Mouse (Mus musculus) spleen, postnatal 36 days (tissue): Measurements from ENCODE around the gene Lrtm1.

Experiments used
- DNase-seq, 2 experiments: peaks; one replicate each; pipeline ENCODE4 v3.0.0; 2022; ENCODE audit warnings: low spot score in 2 of 2, mixed read lengths in 1 of 2

The Lrtm1 gene

DNA sequence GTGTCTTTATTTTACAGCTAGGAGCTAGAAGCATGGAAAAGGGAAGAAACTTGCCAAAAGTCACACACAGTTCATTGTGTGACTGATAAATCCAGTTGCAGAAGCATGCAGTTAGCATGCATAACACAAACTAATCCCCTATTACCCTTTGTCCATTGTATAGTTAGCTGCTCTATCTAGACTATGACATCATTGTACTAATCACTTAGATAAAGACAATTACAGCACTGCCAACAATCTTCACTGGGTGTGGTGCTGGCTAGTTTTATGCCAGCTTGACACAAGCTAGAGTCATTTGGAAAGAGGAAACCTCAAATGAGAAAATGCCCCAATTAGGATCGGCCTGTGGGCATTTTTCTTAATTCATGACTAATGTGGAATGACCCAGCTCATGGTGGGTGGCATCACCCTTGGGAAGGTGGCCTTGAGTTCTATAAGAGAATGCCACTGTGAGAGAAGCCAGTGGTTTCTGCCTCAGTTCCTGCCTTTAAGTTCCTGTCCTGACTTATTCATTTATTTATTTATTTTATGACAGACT, 13.9 kb downstream of the Lrtm1 start:
- no peak for DNase-seq

DNA sequence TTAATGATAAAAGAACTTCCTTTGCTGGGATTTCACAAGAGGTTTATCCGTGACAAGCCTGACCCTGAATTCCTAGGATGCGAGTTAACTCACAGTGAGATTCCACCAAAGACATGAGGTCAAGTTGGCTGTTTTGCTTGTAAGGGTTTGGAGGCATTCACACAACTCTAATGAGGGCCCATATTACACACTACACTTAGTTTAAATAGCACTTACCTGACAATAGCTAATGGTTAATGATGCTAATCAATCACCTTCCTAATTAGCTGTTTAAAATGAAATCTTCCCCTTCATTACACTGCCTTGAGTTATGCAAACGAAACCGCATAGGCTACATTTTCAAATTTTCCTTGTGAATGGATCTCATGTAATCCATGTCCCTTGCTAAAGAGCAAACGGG, 20.2 kb downstream of the Lrtm1 start:
- DNase-seq = no peak

DNA sequence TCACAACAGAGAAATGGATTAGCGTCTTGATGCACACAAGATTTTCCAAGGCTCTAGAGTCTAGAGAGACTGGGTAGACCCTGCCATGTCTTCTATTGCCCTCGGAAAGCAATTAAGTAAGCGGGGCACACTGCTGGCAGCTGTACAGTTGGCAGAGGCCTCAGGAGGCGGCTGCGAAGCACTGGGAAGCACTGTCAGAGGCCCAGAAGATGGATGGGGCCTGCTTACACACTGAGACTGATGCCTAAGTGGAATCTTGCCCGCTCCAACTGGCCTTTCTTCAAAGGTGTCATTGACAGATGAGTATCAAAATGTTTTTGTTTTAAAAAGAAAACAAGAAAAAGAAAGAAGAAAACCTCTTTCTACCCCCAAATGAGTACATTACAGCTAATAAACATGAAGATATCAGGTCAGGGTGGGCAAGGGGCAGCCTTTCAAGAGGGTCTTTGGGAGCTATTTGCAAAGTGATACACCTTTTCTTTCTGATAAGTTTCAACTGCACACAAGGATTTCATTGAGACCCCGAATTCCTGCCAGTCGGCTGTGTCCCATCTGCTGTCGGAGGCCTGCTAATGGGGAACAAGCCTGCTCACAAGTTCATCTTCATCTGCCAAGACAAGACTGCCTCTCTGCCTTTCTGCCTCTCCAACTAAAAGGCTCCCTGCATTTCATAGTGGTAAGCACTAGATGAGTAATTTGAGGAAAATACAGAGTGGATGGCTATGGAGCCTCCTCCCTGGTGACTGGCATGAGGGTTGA, 22.8 kb downstream of the Lrtm1 start:
- no peak for DNase-seq

DNA sequence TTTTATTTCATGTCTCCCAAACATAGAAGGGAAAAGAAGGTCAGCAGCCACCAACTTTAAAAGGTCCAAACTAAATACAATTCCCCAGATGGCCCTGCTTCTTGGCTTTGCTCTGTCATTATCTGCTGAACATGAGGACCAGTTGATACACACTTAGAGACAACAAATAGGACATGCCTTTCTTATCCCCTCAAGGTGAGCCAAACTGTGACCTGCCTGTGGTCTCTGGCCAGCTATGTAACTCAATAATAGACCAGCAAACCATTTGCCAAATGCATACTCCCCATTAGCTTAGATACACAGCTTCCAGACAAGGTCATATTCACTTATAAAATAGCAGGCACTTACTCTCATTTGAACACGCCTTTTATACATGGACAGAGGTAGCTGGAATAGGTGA, 23.5 kb downstream of the Lrtm1 start:
- no peak for DNase-seq

DNA sequence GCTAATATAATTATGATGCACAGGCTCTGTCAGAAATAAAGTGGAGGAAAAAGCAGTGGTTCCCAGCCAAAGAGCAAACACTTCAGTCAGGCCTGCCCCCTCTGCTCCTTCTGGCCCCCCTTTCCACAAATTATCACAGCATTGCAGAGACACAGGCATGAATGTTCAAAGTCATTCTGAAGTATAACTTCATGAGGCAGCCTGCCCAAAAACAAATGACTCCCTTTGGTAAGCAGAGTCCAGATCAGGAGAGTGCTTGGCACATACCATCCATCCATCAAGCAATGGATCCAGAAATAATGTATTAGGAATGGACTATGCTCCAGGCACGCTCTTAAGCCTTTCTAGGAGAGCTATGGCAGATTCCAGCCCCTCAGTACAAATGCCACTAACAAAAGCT, 24.3 kb downstream of the Lrtm1 start:
- DNase-seq = no peak

DNA sequence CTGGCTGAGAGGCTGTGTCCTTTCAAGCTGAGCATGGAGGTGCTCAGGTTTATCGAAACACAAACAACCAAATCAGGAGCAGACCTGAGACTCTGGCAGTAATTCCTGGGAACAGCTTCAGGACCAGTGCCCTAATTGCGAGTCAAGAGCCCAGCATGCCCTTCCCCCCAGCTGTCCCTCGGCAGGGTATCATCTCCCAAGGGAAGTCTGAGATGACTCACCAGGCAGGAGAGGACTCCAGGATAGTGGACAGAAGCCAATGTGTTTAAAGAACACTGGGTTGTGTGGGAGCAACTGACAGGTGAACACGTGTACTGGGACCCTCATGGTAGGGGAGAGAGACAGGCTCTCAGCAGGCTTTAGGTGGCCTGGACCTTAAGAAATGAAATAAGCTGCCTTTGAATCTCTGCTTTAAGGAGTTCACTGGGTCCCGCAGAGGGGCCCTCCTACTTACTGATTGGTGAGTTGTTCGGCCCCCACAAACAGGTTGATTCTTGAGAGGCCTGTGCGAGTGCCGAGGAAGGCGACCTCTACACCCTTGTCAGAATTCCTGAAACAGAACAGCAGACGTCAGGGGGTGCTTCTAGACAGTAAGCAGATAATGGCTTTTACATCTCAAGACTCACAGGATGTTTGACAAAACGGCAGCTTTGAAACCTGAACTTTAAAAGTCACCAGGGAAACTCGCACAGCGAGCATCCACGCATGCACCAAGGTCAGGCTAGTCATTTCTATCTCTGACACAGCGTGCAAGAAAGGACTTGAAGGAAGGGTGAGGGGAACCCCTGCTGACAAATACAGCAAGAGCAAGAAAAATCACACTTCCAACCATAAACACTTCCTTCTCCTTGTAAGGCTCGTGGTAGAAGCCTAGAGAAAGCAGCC, 34.2 kb downstream of the Lrtm1 start:
- no peak for DNase-seq

DNA sequence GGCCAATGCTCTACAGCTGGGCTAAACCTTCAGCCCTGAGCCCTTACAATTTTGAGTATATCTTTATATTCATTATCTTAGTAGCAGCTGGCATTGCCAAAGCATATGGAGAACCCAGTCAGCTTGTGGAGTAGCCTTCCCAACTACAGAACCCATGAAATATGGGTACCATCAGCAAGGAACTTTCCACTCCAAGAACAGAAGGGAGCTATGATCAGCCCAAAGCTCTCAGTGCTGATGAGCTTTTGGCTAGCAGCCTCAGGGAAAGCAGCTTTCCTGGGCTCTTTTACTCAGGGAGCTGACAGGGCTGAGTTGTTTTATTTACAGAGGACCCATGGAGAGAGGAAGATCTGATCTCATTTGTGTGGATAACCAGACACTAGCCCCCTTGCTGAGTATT, 42.7 kb downstream of the Lrtm1 start:
- DNase-seq = no peak

DNA sequence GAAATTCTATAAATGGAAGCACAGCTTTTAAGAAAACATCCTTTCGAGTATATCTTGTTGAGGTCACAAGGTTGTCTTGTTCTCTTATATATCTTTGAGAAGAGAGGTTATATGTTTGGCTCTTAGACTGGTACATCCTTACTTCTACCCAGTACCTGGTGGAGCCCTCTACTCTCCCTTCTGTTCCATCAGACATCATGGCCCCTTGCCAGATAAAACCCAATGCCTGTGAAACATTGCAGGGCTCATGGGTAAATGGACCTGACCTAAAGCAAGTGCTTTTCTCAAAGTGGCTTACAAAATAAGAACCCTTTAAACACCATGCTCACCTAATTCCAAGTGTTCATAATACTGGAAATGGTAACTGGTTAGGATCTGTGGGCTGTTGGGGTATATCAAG, 43.5 kb downstream of the Lrtm1 start:
- DNase-seq = no peak

DNA sequence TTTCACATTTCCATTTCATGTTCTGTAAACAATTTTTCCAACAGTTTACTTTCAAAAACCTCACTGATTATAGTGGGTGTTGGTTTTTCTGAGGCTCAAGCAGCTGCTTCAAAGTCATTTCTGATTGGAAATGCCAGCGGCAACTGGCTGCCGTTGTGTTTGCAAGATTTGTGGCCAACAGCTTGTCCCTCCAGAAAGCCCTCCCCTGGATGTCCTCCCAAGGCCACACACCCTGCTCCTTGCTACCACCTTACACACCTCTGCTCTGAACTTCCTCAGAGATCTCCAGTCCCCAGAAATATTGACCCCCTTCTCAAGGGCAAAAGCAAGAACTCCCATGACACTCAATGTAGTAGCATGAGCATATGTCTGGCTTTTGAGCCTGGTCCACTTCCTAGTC, 44.7 kb downstream of the Lrtm1 start:
- DNase-seq = no peak

DNA sequence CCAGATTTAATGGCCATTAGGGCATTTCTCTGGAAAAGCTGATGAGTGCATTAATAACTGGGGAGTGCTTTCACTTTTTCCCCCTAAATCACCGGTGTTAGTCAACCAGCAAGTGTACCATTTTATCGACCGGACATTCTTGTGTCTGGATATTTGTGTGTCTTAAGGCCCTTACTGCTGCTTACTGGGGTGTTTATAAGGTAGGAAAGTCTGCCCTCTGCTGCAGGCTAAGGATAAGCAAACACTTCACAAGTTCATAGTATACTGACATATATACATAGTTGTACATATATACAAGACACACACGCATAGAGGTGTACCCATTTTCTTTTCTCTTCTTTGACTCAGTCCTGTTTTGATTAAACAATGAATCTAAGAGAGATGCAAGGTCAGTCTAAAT, 55.7 kb downstream of the Lrtm1 start:
- DNase-seq = no peak

DNA sequence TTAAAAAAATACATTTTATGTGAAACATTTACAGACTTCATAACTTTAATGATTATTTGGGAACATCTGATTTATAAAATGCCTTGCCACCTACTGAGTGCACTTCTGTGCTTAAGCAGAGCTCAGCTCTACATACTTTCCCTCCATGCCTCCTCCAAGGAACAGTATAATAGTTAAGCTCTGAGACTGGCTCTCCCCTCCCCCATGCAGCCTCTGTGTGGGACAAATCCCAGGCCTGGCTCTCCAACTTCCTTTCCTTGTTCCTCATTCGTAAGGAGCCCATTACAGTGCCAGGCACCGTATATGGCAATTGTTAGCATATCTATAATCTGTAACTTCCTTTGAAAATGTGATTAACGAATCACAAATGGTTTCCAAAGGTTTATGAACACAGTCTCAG, 59.4 kb downstream of the Lrtm1 start:
- DNase-seq = no peak

DNA sequence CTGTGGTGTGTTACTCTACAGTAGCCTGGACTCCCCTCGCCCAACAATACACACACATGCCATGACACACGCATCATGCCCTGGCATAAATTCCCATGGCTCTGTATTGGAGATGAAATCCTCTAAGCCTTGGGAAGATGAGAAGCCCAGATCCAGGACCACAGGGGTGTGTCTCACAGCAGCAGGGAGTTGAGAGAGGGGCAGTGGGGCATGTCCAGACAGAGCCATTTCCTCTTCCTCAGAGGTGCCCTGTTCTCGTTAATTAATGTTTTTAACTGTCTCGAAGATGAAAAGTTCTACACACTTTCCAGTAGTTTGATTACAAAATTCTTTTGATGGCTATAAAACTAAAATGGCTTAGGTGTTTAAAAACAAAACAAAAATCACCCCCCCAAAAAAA, 62.2 kb downstream of the Lrtm1 start:
- no peak for DNase-seq

DNA sequence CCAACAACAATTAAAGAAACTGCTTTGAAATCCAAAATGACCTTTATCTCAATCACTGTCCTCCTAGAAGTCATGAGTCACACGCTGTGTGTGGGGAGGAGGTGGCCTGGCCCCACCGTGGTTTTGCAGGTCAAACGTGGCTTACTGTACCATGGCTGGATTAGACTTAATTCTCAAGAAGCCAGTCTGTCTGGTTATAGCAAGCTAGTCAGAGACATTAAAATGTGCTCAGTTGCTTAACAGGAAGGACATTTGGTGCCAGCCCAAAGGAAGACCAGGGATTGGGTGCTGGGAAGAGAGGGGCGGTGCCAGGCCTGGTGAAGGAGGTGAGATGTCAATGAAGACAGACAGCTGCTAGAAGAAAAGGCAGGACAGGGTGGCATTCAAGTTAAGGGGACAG, 62.6 kb downstream of the Lrtm1 start:
- no peak for DNase-seq

DNA sequence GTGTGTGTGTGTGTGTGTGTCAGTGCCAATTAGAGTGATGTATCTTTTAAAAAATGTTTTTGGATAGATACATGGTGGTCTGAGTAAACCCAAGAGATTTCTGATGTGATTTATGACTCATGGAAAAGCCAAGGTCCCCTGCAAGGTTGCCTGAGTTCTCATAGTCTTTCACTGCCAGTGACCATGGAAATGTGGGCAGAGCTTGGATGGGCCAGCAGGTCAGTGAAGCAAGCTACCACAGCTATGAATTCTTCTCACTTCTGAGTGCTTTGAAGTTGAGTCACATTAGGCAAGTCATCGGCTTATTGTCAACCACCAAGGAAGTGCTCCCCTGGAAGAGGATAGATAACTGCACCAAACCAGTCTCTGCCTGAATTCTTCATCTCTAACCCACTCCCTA, 64.2 kb downstream of the Lrtm1 start:
- DNase-seq = no peak
